Mouse (Mus musculus) neutrophil, adult 59 days (primary cell): ENCODE measurements around the gene Galk2. TPM values are rescaled to one million over a fixed set of nuclear protein-coding genes. Genes with fewer than 3 reads are reported as not detected.

ENCODE experiments used
- total RNA-seq, 2 experiments: library from RNA; stranded (reverse); gene quantifications; 1 replicate in 1 of 2; 2 replicates in 1 of 2; pipeline ENCODE4 v1.2.4; 2023

Galk2 gene
- total RNA-seq: 10 to 100 TPM; 10.1 to 14.5 TPM

GRCm38 (mm10) chr2:125858521-125859280, at the start of gene Galk2, which contains the start of gene Cops2:
TSS of gene Galk2 (plus strand) at chr2:125859109.
TSS of gene Cops2 (minus strand) at chr2:125859139.

Other genes with a start within 250 kb of the Galk2 start
- 10 to 100 TPM; 12.2 to 12.9 TPM for gene Cep152, start 234.0 kb upstream of the Galk2 start, total RNA-seq
- gene Eid1, start 186.0 kb upstream of the Galk2 start, total RNA-seq: 10 to 100 TPM; 30.2 to 32.1 TPM
- gene Shc4, start 135.0 kb upstream of the Galk2 start, total RNA-seq: under 1 TPM in 1 of 2 experiments, not detected in 1; 0.33 TPM
- gene Secisbp2l, start 76.2 kb upstream of the Galk2 start, total RNA-seq: 10 to 100 TPM; 25.7 to 27.0 TPM
- 10 to 100 TPM; 43.2 to 55.0 TPM for gene Cops2, start within 50 bp of the Galk2 start, total RNA-seq
- gene Fgf7, start 175.5 kb downstream of the Galk2 start, total RNA-seq: under 1 TPM in 1 of 2 experiments, not detected in 1; 0.26 TPM